Mouse (Mus musculus) embryo, embryonic 10 days (tissue): ENCODE data around the gene Ruvbl2.

ENCODE experiments used
- DNase-seq: peaks from one replicate; pipeline ENCODE4 v3.0.0-alpha.2; 2015; ENCODE audit warnings: low spot score

Ruvbl2 gene

DNA sequence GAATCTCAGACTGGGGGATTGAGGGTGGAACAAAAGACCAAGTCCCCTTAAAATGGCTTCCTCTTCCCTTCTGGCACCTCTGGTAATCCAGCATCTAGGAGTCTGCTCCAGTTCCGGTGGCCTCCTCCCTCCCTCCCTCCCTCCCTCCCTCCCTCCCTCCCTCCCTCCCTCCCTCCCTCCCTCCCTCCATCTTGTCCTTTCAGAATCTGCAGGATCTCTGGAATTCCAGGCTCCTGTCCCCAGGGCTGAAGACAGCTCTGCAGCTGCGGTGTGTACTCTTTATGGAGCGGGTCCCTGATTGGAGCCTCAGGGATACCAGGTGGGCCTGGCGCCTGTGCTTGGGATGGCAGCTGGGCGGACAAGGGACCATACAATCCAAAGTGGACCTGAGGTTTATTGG, 23.4 kb upstream of the Ruvbl2 start:
- DNase-seq: peak; percentile 21

DNA sequence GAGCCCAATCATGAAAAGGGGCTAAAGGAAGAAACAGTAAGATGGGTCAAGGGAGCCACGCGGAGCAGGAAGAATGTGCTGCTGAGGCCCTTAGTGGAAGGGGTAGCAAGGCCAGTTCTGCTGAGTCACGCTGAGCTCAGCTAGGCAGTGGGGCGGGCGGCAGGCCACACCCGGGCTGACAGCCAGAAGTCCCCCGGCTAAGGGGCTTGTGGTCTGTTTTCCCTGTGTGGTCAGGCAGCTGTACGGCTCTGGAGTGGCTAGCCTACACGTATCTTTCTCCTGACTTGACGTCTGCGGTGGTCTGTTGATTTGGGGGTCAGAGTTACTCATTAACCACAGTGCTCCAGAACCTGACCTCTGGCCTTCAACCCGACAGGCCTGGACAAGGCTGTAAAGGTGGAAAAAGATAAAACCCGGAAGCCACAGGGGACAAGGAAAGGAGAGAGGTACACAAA, 23.0 kb upstream of the Ruvbl2 start:
- peak; percentile 76 for DNase-seq

DNA sequence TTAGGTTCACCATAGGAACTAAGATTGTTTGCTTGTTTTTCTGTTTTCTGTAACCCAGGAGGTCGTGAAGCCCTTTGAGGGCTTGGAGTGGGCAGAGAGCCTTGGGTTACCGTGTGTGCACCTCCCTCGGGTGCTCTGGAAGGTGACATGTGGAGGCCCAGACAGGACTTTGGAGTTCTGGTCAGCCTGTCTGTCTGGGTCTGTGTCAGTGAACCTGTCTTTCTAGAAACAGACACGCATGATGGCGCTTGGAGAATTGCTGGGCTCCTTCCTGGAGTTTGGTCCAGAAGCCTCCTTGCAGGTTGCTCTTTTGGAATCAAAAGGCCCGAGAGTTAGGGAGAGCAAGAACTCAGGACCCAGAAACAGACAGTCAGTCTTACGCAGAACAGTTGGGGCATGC, 22.5 kb upstream of the Ruvbl2 start:
- DNase-seq: no peak

DNA sequence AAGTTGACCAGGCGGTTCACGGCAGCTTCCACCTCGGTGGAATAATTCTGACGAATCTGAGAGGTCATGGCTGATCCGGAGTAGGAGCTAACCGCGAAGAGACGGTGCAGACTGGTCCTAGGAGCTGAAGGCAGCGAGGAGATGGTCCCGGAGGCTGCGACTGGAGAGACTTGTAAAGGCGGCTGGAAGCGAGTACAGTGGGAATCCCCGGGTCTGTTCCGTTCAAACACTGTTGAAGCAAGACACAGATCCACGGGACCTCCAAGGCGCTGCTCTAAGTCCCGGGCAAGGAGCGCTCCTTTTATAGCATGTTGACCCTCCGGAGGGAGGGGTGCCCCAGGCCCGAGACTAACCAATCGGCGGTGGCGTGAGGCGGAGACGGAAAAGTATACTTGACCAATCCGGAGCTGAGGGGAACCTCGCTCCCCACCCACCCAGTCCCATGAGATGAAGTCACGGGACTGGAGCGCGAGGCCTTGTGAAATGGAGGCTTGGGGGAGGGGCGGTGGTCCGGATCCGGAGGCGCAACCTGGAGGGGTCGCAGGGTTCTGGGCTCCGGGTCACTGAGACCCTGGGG, 21.8 kb upstream of the Ruvbl2 start, which contains the start of gene Ftl1:
Gene Ftl1, minus strand, starts transcription at position 321 of the 577 bp plus-strand sequence.
- DNase-seq: peak; percentile 99

DNA sequence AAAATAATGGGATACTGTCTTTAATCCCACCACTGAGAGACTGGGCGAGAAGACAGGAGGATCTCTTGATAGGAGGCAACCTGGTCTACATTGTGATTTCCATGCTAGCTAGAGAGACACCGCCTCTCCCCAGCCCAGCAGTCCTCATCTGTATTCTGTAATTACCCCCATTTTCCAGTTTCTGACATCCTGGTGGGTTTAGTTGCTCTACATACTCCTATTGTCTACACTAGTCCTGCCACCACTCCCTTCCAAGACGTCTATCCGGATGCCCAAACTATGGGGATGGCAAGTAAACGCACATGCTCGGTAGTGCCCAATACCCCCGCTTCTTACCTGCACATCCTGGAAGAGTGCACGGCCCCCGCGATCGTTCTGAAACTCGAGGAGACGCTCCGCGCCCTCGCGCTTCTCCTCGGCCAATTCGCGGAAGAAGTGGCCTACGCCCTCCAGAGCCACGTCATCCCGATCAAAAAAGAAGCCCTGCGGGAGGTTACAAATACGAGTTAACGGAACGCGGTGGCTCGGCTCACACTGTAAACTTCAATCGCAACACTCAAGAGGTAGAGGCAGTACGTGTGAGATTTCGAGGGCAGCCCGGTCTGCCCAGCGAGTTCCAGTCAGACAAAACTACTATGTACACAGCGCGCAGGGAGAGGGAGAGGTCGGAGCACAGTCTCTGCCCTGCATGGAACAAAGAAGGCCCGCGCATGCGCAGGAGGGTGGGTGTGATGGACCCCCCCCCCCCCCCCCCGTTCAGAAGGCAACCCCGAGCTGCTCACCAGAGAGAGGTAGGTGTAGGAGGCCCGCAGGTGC, 21.1 kb upstream of the Ruvbl2 start:
- peak; percentile 85 for DNase-seq

DNA sequence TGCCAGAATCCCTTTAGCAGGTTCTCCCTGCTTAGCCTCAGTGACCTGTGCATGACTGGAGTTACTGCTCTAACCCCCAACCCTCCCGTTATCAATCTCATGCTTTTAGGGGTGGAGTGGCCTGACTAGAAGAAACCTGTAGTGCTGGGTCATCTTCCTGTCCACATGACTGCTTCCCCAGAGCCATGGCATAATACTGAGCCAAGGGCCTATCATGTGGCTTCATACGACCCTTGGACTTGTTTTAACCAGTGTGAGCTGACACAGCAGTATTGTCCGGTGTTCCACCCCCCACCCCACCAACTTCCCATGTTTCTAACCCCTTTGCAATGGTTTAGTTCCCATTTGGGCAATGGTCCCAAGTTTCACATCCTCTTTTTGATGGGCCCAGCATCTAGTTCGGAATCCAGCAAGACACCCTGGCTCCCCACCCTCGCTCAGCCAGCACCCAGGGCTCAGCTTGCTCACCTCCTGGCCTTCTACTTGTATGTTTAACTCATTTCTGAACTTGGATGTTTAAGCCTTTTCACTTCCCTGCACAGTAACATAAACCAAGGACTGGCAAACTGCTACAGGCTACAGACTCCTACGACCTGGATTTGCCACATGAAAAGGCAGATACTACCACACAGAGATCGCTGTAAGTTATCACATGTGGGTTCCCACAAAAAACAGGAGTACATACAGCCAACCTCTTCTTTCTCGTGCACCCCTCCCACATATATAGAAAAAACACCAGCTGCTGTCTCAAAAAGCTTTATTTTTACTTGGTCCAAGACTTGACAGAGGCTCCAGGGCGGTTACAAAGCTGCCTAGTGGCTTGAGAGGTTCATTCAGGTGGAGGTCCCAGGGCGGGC, 19.5 kb upstream of the Ruvbl2 start:
- peak; percentile 30 for DNase-seq

DNA sequence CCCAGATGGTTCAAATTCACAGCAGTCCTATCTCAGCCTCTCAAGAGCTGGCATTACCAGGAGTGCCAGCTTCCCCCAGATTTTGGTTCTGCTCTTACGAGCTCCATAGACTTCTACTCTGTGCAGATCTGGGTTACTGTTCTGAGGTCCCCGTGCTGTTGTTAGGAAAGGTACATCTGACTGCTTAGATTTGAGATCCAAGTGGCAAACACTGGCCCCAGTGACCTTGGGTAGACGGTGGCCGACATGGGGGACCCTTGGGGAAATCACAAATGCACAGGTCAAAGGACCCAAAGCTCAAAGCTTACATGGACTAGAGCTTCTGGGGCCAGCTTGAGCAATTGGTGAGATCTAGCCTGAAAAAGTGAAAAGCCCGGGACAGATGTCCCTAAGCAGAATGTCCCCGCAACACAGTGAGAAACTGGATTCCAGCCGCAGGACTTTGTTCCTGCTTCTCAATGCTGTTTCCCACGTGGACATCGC, 18.9 kb upstream of the Ruvbl2 start:
- DNase-seq: no peak

DNA sequence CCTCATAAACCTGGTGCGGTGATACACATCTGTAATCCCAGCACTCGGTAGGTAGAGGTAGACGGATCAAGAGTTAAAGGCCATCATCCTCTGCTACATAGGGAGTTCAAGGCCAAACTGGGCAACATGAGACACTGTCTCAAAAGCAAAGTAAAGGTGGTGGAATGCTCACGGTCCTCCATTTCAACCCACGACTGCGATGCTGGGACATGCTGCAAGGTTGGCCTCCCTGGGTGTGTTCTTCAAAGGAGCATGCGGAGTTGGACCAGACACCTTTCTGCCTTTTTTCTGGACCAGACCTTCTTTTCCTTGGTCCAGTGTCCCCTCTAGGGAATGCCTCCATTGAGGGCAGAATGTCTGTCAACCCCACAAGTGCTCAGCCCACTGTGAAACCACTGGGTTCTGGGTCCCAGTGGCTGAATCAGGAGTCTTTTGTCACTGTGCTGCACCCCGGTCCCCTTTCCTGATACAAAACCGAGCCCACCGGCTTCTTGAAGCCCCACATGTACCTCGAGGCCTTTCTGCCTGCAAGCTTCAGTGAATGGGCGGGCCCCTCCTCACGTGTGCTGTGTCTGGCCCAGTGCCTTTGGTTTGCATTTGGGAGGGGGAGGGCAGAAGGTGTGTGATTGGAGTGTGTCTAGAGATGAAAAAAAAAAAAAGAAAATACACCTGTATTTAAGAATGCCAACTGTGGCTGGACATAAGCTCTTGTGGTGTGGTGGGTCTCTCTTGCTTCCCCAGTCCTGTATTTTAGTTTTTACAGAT, 18.2 kb upstream of the Ruvbl2 start:
- no peak for DNase-seq

DNA sequence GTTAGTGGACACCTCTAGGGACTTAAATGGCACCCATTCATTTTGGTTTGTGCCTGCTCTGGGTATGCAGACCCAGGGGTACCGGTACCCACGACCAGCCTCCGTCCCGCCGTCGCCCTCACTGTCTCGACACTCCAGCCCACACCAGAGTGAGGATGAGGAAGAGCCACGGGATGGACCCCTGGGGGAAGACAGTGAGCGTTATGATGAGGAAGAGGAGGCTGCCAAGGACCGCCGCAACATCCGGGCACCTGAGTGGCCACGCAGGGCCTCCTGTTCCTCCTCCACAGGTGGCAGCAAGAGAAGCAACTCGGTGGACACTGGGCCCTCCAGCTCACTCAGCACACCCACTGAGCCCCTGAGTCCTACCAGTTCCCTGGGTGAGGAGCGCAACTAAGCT, 17.1 kb upstream of the Ruvbl2 start:
- no peak for DNase-seq

DNA sequence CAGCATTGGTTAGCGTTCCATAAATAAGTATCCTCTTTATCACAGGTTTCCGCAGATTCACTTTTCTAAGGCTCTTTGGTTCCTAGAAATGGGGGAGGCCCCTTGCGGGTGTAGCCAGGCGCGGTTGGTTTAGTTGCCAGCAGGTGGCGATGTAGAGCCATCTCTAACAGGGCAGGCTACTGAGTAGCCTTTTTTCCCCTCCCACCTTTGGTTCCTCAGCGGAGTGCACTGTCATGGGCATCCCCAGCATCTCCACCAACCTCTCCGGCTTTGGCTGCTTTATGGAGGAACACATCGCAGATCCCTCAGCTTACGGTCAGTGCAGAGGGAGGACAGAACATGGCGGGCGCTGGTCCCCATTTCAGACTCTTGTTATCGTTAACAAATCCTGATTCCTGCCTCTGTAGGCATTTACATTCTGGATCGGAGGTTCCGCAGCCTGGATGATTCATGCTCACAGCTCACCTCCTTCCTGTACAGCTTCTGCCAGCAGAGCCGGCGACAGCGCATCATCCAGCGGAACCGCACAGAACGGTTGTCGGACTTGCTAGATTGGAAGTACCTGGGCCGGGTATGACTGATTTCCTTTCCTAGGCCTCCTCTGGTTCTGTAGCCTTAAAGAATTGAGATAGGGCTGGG, 13.6 kb upstream of the Ruvbl2 start:
- peak; percentile 90 for DNase-seq

DNA sequence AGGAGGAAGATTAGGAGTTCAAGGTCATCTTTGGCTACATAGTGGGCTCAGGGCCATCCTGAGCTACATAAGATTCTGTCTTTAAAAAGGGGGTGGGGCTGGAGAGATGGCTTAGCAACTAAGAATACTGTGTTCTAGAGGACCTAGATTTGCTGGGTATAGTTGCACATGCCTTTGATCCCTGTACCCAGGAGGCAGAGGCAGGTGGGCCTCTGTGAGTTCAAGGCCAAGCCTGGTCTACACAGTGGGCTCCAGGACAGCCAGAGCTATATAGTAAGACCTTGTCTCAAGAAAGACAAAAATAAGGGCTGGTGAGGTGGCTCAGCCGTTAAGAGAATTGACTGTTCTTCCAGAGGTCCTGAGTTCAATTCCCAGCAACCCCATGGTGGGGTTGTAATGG, 12.1 kb upstream of the Ruvbl2 start:
- DNase-seq: no peak

DNA sequence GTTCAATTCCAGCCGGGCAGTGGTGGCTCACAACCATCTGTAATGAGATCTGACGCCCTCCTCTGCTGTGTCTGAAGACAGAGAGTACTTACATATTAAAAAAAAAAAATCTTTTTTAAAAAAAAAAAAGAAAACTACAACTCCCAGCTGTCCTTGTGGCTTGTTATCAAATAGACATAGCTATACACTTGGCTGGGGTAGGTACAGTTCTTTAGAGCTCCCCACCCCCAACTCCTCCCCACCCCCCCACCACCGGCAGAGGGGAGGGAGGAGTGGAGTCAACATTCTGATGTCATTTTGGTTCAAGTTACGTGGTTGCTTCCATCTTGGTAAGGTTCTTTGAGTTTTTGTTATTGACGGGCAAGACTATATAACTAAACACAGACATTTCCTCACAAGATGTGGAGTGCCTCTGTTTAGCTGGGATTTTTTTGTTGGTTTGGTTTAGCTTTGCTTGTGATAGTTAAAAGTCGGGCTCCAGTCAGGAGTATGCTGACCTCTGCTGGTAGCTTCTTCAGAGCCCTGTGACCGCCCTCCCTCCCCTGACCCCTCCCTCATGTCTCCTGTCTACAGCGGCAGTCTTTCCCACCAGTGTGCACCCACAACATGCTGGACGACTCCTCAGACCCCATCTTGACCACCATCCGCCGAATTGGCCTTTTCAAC, 9.6 kb upstream of the Ruvbl2 start:
- peak; percentile 44 for DNase-seq

DNA sequence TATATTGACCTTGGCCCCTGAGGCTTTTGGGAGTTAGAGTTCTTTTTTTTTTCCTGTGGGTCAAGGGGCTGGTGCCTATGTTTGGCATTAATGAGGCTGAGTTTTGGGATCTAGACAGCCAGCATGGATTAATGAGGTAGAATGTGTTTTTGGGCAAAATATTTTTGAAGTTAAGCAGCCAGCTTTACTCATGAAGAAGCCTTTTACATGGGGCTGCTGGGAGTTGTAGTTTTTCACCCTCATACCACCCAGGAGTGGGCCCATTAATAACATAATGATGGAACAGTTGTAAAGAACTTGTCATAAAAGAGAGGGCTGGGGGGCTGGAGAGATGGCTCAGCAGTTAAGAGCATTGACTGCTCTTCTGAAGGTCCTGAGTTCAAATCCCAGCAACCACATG, 8.7 kb upstream of the Ruvbl2 start:
- no peak for DNase-seq

DNA sequence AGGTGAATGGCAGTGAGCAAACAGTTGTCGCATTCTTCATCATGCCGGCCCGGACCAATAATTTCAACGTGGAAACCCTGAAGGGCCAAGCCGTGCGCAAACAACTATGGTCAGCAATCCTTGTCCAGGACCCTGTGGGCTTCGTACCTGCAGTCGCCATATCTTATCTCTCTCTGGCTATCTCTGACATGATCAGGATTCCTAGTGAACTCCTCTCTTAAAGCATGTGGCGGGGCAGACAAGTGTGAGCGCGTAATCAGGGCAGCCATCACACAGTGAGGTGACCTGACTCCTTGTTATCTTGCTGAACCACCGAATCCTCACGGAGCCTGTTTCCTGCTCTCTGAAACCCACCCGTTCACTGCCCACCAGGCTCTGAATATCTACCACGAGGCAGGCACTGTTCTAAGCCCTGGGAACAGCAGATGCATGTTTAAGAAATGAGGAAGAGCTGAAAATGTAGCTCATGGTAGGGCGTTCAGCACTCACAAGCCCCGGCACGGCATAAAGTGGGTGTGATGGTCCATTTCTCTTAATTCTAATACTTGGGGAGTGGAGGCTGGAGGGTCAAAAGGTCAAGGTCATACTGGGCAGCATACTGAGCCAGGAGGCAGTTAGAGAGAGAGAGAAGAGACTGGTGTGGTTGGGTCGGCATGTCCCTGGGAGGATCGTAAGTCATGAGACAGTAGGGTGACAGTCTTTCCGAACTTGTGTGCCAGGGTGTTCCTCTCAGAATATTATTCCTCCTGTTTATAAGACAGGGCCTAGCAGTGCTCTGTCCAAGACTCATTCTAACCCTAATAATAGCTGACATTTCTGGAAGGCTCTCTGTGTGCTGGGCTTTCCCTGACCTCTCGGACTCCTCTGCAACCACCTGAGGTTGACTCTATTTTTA, 5.9 kb upstream of the Ruvbl2 start:
- DNase-seq: no peak

DNA sequence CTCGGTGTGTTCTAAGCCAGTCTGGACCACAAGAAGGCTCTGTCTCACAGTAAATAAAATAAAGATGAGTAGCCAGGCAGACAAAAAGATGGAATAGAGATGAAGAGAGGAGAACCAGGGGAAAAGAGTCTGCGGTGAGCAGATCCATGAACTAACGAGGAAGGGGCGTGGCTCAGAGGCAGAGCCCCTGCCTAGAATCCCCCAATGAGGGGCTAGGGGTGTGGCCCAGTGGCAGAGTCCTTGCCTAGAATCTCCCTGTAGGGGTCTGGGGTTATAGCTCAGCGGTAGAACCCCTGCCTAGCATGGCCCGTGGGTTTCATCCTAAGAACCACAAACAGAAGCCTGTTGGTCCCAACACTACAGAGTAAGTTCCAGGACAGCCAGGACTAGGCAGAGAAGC, 850 bp downstream of the Ruvbl2 start:
- DNase-seq: peak; percentile 63

DNA sequence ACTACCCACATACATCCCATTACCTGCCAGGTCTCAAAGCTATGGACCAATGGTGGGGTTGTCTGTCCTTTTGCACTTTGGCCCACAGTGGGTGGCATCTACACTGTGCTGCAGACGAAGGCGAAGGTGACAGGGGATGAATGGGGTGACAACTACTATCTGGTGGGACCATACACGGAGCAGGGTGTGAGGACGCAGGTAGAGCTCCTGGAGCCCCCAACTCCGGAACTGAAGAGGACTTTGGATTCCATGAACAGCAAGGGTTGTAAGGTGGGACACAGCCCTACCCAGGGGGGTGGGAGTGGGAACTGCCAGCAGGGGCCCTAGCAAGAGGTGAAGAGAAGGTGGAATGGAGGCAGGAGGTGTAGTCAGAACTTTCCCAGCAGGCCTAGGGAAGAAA, 1.5 kb downstream of the Ruvbl2 start:
- DNase-seq: no peak

DNA sequence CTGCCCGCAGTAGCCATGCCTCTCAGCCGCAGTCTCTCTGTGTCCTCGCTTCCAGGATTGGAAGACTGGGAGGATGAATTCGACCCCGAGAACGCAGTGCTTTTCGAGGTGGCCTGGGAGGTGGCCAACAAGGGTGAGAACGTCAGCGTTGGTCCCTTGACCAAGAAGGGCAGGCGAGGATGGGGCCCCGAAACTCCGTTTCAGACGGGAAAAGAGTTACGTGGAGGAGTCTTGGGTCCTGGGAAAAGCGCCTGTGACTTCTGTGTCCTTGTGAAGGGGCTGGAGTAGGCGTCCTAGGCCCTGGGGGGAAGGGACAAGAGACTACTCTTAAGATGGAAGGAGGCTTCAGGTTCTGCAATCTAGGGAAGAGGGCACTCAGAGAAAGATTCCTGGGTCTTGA, 2.9 kb downstream of the Ruvbl2 start:
- no peak for DNase-seq

DNA sequence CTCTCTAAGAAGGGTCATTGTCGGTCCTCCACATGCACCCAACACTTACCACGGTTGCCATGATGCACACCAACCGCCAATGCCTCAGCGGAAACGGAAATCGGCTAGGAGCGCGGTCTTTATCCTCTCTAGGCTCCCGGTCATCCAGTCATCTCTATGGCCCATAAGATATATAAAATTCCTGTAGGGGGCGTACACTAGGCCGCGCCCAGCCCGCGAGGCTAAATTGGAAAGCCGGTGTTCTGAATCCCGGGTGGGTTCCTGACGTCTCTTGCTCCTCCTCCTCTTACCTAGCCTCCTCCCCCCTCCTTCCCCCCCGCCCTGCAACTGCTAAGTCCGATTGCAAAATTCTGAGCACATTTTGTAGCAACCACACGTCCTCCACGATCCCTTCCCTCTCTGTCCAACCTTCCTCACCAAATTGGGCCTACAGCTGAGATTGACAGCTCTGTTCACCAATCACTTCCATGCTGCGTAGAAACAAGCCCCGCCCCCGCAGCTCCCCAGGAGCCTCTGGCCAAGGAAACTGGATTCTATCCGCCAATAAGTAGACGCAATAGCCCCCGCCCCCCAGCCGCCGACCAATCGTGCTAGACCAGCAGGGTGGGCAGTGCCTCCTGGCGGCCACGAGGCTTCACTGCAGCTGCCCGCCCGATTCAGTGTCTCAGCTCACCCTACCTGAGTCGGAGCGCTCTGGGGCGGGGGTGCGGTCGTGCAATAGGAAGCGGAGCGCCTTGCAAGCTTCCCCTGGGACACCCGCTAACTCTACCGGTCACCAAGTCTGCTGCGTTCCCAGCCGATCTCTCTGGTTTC, 3.5 kb downstream of the Ruvbl2 start, which contains the start of gene Gys1:
Gene Gys1, plus strand, starts transcription at position 642 of the 813 bp plus-strand sequence.
- DNase-seq: peak; percentile 97

DNA sequence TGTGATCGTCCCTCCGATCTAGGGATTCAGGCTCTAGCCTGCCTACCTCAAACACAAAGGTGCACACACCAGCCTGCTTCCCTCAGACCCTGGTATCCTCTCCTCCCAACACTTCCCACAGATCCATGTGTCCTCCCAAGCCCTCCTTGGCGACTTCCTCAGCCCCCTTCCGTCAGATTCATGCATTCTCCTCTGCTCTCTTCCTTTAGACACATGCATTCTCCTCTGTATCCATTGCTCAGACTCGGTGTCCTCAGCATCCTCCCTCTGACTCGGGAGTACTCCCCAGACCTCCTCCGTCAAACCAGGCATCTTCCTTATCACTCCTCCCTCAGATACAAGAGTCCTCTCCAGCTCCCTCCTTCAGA, 4.1 kb downstream of the Ruvbl2 start:
- DNase-seq: no peak
